Mouse (Mus musculus): ENCODE results near the gene Fitm1.

The Fitm1 gene

DNA sequence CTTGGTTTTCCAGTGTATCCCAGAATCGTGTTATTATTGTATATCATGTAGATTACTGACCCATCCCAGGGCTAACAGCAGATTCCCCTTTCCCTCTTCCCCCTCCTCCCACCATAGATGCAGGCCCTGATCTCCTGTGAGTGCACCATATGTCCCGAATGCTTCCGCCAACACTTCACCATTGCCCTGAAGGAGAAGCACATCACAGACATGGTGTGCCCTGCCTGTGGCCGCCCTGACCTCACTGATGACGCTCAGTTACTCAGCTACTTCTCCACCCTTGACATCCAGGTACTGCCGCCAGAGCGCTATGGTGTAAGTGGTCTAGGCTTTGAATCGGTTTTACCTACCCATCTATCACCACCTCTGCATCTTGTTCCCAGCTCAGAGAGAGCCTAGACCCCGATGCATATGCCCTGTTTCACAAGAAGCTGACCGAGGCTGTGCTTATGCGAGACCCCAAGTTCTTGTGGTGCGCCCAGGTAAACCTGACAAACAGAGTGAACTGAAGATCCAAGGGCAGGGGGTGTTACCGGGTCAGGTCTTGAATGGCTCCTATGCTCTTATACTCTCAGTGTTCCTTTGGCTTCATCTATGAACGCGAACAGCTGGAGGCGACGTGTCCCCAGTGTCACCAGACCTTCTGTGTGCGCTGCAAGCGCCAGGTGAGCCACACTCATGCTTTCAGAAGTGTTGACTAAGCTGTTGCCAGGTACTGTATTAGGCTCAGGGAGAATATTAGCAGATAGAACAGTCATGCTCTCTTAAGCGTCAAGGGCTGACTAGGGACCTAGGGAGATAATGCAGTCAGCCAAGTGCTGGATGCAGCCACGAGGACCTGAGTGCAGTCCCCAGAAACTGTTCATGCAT is 23.3 kb downstream of the Fitm1 start:
- no peak for DNase-seq (ENCODE audit: low read depth)

DNA sequence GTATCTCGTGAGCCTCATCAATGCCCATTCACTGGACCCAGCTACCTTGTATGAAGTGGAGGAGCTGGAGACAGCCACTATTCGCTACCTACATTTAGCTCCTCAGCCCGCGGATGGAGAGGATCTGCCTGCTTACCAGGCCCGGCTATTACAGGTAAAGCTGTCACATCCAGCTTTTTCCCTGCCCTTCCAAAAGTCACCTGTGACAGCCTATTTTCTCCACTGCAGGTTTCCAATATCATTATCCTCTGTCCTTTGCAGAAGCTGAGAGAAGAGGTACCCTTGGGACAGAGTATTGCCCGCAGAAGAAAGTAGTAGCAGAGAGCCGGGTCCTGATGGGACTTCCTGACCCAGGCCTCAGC is 27.8 kb downstream of the Fitm1 start, which contains the start of gene Irf9:
TSS of gene Irf9 (plus strand) at position 301 of the 362 bp plus-strand sequence.
- no peak for DNase-seq (ENCODE audit: low read depth)

DNA sequence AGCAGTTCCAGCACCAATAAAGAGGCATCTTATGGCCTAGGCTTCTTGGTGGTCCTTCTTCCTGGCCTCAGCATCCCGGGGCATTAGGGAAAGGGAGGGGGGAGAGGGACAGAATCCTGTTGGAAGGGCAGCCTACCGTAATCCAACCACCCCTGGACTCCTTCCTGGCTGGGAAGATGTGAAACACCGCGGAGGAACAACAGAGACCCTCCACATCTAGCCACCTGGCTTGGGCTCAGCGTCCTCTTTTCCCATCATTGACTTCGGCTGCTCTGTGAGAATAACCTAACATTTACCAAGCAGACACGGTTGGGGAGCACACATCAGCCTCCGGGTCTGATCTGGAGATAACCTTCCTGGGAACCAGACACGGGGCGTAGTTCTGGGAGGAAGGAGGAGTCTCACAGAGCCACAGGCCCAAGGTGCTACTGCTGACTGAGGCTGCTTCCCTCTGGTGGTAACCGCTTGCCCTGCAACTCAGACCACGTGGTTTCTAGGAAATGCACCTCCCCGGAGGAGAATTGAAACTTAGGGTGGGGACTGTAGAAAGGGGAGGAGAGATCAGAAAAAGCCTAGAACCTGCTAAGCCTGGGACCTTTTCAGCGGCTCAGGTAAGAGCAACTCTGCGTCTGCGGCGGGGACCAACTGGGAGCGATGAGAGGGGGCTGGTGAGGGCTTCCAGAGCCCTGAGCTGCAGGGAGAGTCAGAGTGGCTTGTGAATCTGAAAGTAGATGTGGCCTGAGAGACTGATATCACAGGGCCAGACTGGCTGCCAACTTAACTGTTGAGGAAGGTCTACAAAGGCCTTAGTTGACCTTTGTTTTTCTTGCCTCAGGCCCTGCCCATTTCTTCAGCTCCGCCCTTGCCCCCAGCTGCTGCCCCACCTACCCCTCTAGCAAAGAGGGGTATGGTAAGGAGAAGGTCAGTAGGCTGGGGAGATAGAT is 28.5 kb downstream of the Fitm1 start:
- peak; percentile 89 for DNase-seq (ENCODE audit: low read depth)

- DNase-seq (ENCODE audit: low read depth) = no peak
These were observed 29.4 kb downstream of the Fitm1 start for GRCm38 (mm10) chr14:55604823-55605222.

DNA sequence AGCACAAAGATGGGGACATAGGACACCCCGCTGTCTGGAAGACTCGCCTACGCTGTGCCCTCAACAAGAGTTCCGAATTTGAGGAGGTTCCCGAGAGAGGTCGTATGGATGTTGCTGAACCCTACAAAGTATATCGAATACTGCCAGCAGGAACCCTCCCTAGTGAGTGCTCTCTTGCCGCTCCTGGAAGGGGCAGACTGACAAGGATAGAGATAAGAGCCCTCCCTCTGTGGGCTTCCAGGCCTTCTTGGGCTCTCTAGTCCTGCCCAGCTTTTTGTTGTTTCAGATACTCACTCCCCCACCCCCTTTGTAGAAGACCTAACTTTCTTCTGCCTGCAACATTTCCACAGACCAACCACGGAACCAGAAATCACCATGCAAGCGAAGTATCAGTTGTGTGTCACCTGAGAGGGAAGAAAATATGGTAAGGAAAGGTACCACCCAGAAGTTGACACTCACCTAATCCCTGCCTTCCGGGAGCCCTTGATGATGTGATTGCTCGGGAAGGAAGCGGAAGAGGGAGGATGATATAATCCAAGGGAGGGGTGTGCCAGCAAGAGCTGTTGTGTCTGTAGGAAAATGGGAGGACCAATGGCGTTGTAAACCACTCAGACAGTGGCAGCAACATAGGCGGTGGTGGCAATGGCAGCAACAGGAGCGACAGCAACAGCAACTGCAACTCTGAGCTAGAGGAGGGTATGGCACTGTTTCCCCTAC is 30.5 kb downstream of the Fitm1 start:
- no peak for DNase-seq (ENCODE audit: low read depth)

DNA sequence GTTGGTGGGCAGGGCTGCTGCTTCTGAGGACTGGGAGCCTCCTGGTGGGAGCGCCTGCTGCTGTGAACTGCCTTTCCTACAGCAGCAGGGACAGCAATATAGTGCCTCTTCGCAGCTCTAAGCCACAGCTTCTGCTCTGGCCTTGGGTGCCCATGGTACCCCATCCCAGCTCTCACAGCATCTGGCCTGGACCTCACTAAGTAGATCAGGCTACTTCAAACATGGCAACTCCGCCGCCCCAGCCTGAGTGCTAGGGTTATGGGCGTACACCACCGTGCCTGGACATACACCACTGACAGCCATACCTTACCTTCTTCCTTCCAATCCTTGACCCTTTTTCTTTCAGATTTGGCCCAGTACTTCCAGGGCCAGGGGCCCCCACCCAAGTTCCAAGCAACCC is 32.9 kb downstream of the Fitm1 start:
- no peak for DNase-seq (ENCODE audit: low read depth)

GRCm38 (mm10) chr14:55613346-55613745 is 37.9 kb downstream of the Fitm1 start:
- no peak for DNase-seq (ENCODE audit: low read depth)

DNA sequence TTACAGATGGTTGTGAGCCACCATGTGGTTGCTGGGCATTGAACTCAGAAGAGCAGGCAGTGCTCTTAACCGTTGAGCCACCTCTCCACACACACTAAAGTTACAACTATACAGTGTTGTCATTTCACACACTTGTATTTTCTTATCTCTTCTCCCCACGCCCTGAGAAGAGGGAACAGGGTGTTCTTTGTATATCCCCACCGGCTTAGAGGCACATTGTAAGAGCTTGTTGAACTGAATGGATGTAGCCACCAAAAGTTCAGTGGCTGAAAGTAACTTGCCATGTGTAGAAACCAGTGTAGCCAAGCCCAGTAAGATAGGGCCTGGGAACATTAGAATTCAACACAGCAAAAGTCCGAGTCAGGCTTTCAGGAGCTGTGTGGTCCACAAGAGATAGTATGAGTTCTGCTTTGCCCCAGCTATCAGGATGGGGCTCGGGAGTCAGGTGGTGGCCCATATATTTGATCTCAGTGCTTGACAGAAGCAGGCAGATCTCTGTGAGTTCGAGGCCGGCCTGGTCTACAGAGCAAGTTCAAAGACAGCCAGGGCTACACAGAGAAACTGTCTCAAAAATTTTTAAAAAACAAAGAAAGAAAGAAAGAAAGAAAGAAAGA is 39.3 kb downstream of the Fitm1 start:
- DNase-seq (ENCODE audit: low read depth) = no peak

DNA sequence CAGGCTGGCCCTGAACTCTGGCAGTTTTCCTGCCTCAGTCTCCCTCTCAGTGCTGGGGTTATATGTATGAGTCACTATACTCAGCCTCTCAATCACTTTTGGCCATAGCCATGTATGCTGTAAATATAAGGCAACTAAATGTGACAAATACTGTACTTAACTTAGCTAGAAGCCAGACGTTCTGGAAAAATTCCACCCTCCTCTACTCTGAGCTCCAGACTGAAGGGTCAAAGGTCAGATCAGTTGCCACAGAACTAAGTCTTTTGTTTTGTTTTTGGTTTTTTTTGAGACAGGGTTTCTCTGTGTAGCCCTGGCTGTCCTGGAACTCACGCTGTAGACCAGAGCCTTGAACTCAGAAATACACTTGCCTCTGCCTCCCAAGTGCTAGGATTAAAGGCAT is 40.5 kb downstream of the Fitm1 start:
- peak; percentile 44 for DNase-seq (ENCODE audit: low read depth)

DNA sequence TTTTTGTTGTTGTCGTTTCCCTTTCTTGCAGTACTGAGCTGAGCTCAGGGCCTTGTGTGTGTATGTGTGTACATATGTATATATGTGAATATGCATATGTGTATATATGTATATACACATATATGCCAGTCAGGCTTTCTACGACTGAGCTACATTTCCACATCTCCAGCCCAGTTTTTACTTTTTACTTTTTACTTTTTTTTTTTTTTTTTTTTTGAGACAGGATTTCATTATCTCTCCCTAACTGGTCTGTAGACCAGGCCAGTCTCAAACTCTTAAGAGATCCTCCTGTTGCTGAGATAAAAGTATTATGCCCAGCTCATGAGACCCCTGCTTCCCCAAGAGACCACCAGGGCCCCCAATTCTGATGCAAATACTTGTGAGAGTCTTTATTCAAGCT is 41.4 kb downstream of the Fitm1 start:
- no peak for DNase-seq (ENCODE audit: low read depth)

DNA sequence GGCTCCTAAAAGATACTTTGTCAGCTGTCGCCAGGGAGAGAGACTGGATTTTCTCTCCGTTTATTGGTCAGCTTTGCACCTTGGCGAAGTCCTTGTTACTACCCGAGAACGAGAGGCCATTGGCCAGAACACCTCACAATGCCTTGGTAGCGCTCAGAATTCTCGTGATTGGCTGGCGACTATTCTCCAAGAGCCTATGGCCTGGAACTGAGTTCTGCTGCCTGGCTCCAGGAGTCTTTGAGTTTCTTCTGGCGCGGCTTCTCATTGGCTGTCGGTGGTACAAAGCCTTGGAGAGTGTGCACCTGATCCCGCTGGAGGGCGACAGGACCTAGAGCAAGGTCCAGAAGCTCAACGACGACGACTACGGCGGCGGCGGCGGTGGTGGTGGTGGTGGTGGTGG is 42.4 kb downstream of the Fitm1 start, which contains the start of gene Rec8:
TSS of gene Rec8 (plus strand) at position 216 of the 400 bp plus-strand sequence.
- DNase-seq (ENCODE audit: low read depth) = no peak

DNA sequence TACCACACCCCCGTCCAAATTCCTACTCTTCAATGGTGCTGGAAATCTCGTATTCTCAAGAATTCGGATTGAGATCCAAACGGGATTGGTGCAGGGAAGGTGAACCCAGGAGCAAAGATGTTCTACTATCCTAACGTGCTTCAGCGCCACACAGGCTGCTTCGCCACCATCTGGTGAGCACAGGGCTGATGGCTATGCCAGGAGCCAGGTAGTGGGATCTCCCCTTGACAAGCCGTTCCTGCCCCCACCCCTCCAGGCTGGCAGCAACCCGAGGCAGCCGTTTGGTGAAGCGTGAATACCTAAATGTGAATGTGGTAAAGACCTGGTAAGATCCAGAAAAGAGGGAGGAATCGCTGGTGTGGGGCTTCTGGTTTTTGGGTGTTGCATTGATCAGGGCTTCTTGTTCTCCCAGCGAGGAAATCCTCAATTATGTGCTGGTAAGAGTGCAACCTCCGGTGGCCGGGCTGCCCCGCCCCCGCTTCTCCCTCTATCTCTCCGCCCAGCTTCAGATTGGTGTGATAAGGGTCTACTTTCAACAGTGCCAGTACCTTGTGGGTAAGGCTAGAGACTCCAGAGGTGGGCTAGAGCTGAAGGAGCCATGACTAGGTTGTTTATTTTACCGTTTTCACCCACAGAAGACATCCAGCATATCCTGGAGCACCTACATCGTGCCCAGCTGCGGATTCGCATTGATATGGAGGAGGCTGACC is 43.2 kb downstream of the Fitm1 start:
- DNase-seq (ENCODE audit: low read depth) = no peak
